Mouse (Mus musculus): ENCODE measurements around the gene Mmp15. TPM values are rescaled to one million over a fixed set of nuclear protein-coding genes. Genes with fewer than 3 reads are reported as not detected.

Mmp15 gene
- polyA plus RNA-seq, 1 experiment from 2014 or later = 15.3 TPM

- no peak overlapping the region for H3K4me2 ChIP-seq (ENCODE audit: low read depth, low read length)
- no peak for DNase-seq (ENCODE audit: low spot score)
- no peak overlapping the region for H3K9ac ChIP-seq (ENCODE audit: low read depth, low read length)
- no peak overlapping the region for H3K4me3 ChIP-seq (ENCODE audit: low read depth, low read length)
- H3K9me3 ChIP-seq (ENCODE audit: control insufficient read depth, low read length) = no peaks in the 10 kb centered on the region
- no peaks in the 10 kb centered on the region; the same call in 1 of the 2 replicates for H3K4me1 ChIP-seq (ENCODE audit: control insufficient read depth, insufficient read depth, low read length)
- 57% methylated on average over 6 of the region's 6 CpGs for WGBS
- no peak for ATAC-seq (ENCODE audit: low read depth)
- no peaks in the 10 kb centered on the region for H3K36me3 ChIP-seq (ENCODE audit: control insufficient read depth, insufficient read depth, low read length)
- no peaks in the 10 kb centered on the region for H3K27me3 ChIP-seq (replicated peaks; ENCODE audit: control insufficient read depth, insufficient read depth, low read length)
- no peak overlapping the region for H3K27ac ChIP-seq (replicated peaks; ENCODE audit: low read depth, low read length)
These were observed 10.2 kb downstream of the Mmp15 start for GRCm38 (mm10) chr8:95362272-95362671.

- Histone ChIP-seq H3K4me3 (ENCODE audit: low read depth, low read length) (no peak overlapping the region), H3K4me2 (ENCODE audit: low read depth, low read length) (no peak overlapping the region), H3K27me3 (replicated peaks; ENCODE audit: control insufficient read depth, insufficient read depth, low read length) (no peaks in the 10 kb centered on the region), H3K27ac (replicated peaks; ENCODE audit: low read depth, low read length) (no peak overlapping the region), H3K4me1 (ENCODE audit: control insufficient read depth, insufficient read depth, low read length) (no peaks in the 10 kb centered on the region; the same call in 1 of the 2 replicates), H3K9ac (ENCODE audit: low read depth, low read length) (no peak overlapping the region), H3K36me3 (ENCODE audit: control insufficient read depth, insufficient read depth, low read length) (no peaks in the 10 kb centered on the region), H3K9me3 (ENCODE audit: control insufficient read depth, low read length) (no peaks in the 10 kb centered on the region)
- 97% methylated on average over 2 of the region's 2 CpGs for whole genome bisulfite sequencing
- DNase-seq (ENCODE audit: low spot score) (no peak), ATAC-seq (ENCODE audit: low read depth) (no peak)
These were observed 11.8 kb downstream of the Mmp15 start for GRCm38 (mm10) chr8:95363849-95364248.

- H3K27me3 ChIP-seq (replicated peaks; ENCODE audit: control insufficient read depth, insufficient read depth, low read length) = no peaks in the 10 kb centered on the region
- H3K4me3 ChIP-seq (ENCODE audit: low read depth, low read length) = peak overlapping the region; percentile 34
- H3K4me2 ChIP-seq (ENCODE audit: low read depth, low read length) = peak overlapping the region; percentile 65
- H3K4me1 ChIP-seq (ENCODE audit: control insufficient read depth, insufficient read depth, low read length) = peaks cover 14% of the 10 kb centered on the region
- H3K9me3 ChIP-seq (ENCODE audit: control insufficient read depth, low read length) = no peaks in the 10 kb centered on the region
- ATAC-seq (ENCODE audit: low read depth) = peak; percentile 85
- DNase-seq (ENCODE audit: low spot score) = peak; percentile 85
- H3K9ac ChIP-seq (ENCODE audit: low read depth, low read length) = peak overlapping the region; percentile 62
- H3K27ac ChIP-seq (replicated peaks; ENCODE audit: low read depth, low read length) = no peak overlapping the region
- 48% methylated on average over 20 of the region's 20 CpGs for WGBS
- H3K36me3 ChIP-seq (ENCODE audit: control insufficient read depth, insufficient read depth, low read length) = no peaks in the 10 kb centered on the region
These were observed 17.7 kb downstream of the Mmp15 start for GRCm38 (mm10) chr8:95369581-95370326.

GRCm38 (mm10) chr8:95373389-95374002 is 21.4 kb downstream of the Mmp15 start:
- Histone ChIP-seq H3K4me2 (ENCODE audit: low read depth, low read length) (no peak overlapping the region), H3K27me3 (replicated peaks; ENCODE audit: control insufficient read depth, insufficient read depth, low read length) (no peaks in the 10 kb centered on the region), H3K9ac (ENCODE audit: low read depth, low read length) (no peak overlapping the region), H3K27ac (replicated peaks; ENCODE audit: low read depth, low read length) (no peak overlapping the region), H3K4me1 (ENCODE audit: control insufficient read depth, insufficient read depth, low read length) (peaks cover 19% of the 10 kb centered on the region), H3K36me3 (ENCODE audit: control insufficient read depth, insufficient read depth, low read length) (no peaks in the 10 kb centered on the region), H3K9me3 (ENCODE audit: control insufficient read depth, low read length) (no peaks in the 10 kb centered on the region), H3K4me3 (ENCODE audit: low read depth, low read length) (no peak overlapping the region)
- WGBS = 72% methylated on average over 12 of the region's 12 CpGs
- no peak for ATAC-seq (ENCODE audit: low read depth)
- DNase-seq (ENCODE audit: low spot score) = no peak

- Histone ChIP-seq H3K9ac (ENCODE audit: low read depth, low read length) (no peak overlapping the region), H3K4me1 (ENCODE audit: control insufficient read depth, insufficient read depth, low read length) (peaks cover 14% of the 10 kb centered on the region), H3K27ac (replicated peaks; ENCODE audit: low read depth, low read length) (no peak overlapping the region), H3K4me3 (ENCODE audit: low read depth, low read length) (no peak overlapping the region), H3K4me2 (ENCODE audit: low read depth, low read length) (no peak overlapping the region), H3K9me3 (ENCODE audit: control insufficient read depth, low read length) (no peaks in the 10 kb centered on the region), H3K27me3 (replicated peaks; ENCODE audit: control insufficient read depth, insufficient read depth, low read length) (no peaks in the 10 kb centered on the region), H3K36me3 (ENCODE audit: control insufficient read depth, insufficient read depth, low read length) (no peaks in the 10 kb centered on the region)
- DNase-seq (ENCODE audit: low spot score) (no peak), ATAC-seq (ENCODE audit: low read depth) (no peak)
- WGBS = 80% methylated on average over 2 of the region's 3 CpGs
These were observed 22.4 kb downstream of the Mmp15 start for GRCm38 (mm10) chr8:95374429-95374828.

- no peaks in the 10 kb centered on the region for H3K36me3 ChIP-seq (ENCODE audit: control insufficient read depth, insufficient read depth, low read length)
- no peak overlapping the region for H3K4me3 ChIP-seq (ENCODE audit: low read depth, low read length)
- DNase-seq (ENCODE audit: low spot score) (no peak), ATAC-seq (ENCODE audit: low read depth) (no peak)
- no peaks in the 10 kb centered on the region for H3K9me3 ChIP-seq (ENCODE audit: control insufficient read depth, low read length)
- H3K4me2 ChIP-seq (ENCODE audit: low read depth, low read length) = no peak overlapping the region
- H3K4me1 ChIP-seq (ENCODE audit: control insufficient read depth, insufficient read depth, low read length) = 0 out of 2 replicates have a peak, but pooled peaks cover 5% of the 10 kb centered on the region
- no peak overlapping the region for H3K27ac ChIP-seq (replicated peaks; ENCODE audit: low read depth, low read length)
- no peak overlapping the region for H3K9ac ChIP-seq (ENCODE audit: low read depth, low read length)
- 56% methylated on average over 7 of the region's 7 CpGs for WGBS
- no peaks in the 10 kb centered on the region for H3K27me3 ChIP-seq (replicated peaks; ENCODE audit: control insufficient read depth, insufficient read depth, low read length)
These were observed 23.4 kb downstream of the Mmp15 start for GRCm38 (mm10) chr8:95375374-95375930.

- Histone ChIP-seq H3K4me3 (ENCODE audit: low read depth, low read length) (no peak overlapping the region), H3K27ac (replicated peaks; ENCODE audit: low read depth, low read length) (0 out of 2 replicates have a peak overlapping the region, but pooled peaks have one; percentile 11), H3K9me3 (ENCODE audit: control insufficient read depth, low read length) (no peaks in the 10 kb centered on the region), H3K4me1 (ENCODE audit: control insufficient read depth, insufficient read depth, low read length) (0 out of 2 replicates have a peak, but pooled peaks cover 5% of the 10 kb centered on the region), H3K9ac (ENCODE audit: low read depth, low read length) (no peak overlapping the region), H3K36me3 (ENCODE audit: control insufficient read depth, insufficient read depth, low read length) (no peaks in the 10 kb centered on the region), H3K27me3 (replicated peaks; ENCODE audit: control insufficient read depth, insufficient read depth, low read length) (no peaks in the 10 kb centered on the region), H3K4me2 (ENCODE audit: low read depth, low read length) (no peak overlapping the region)
- 72% methylated on average over 11 of the region's 12 CpGs for WGBS
- DNase-seq (ENCODE audit: low spot score) = peak; percentile 25
- peak; percentile 44 for ATAC-seq (ENCODE audit: low read depth)
These were observed 24.4 kb downstream of the Mmp15 start for GRCm38 (mm10) chr8:95376309-95376999.

GRCm38 (mm10) chr8:95377101-95377500 is 25.0 kb downstream of the Mmp15 start:
- Histone ChIP-seq H3K36me3 (ENCODE audit: control insufficient read depth, insufficient read depth, low read length) (no peaks in the 10 kb centered on the region), H3K27me3 (replicated peaks; ENCODE audit: control insufficient read depth, insufficient read depth, low read length) (no peaks in the 10 kb centered on the region), H3K4me1 (ENCODE audit: control insufficient read depth, insufficient read depth, low read length) (0 out of 2 replicates have a peak, but pooled peaks cover 5% of the 10 kb centered on the region), H3K27ac (replicated peaks; ENCODE audit: low read depth, low read length) (peak overlapping the region; percentile 11; the same call in 1 of the 2 replicates), H3K9me3 (ENCODE audit: control insufficient read depth, low read length) (no peaks in the 10 kb centered on the region), H3K9ac (ENCODE audit: low read depth, low read length) (no peak overlapping the region), H3K4me3 (ENCODE audit: low read depth, low read length) (no peak overlapping the region), H3K4me2 (ENCODE audit: low read depth, low read length) (no peak overlapping the region)
- DNase-seq (ENCODE audit: low spot score) (no peak), ATAC-seq (ENCODE audit: low read depth) (no peak)
- WGBS = 74% methylated on average over 4 of the region's 4 CpGs
